Mouse (Mus musculus): ENCODE measurements at regions not wholly inside any gene's neighbourhood (a gene's known extent, or its start where the extent isn't known, plus 50 kb on each side); places are given as distances from the start of the nearest gene placed in this dataset.
A peak's percentile ranks its signal among the peaks of the same experiment; 100 is the strongest.
"Not testable (repeated sequence)": the region's sequence is repeated elsewhere in the genome, so short reads cannot be mapped to it uniquely, and the experiment has no call there.

- no peak for DNase-seq
These were observed 61.3 kb downstream of the Tmem17 start for GRCm38 (mm10) chr11:22573166-22573565.

- no peak for DNase-seq
These were observed 61.9 kb downstream of the Tmem17 start for GRCm38 (mm10) chr11:22573802-22574201.

GRCm38 (mm10) chr11:22574506-22574905 lies 62.6 kb downstream of the Tmem17 start:
- no peak for DNase-seq

DNA sequence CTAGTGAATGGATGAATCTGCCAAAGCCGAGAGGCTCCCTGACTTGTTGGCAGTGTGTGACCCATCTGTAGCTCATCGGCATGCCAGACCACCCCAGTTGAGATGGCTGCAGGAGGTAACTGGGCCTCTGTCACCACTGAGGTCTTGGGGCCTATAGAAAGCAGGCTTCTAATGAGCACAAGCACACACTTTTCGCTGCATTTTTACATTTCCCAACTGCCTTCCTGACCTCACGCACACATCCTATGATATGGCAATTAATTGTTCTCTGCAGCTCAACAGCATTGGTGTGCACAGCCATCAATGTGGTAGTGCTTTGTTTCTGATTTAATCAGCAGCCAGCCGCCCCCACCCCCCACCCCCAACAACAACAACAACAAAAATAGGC lies 72.2 kb downstream of the Tmem17 start:
- DNase-seq = no peak

DNA sequence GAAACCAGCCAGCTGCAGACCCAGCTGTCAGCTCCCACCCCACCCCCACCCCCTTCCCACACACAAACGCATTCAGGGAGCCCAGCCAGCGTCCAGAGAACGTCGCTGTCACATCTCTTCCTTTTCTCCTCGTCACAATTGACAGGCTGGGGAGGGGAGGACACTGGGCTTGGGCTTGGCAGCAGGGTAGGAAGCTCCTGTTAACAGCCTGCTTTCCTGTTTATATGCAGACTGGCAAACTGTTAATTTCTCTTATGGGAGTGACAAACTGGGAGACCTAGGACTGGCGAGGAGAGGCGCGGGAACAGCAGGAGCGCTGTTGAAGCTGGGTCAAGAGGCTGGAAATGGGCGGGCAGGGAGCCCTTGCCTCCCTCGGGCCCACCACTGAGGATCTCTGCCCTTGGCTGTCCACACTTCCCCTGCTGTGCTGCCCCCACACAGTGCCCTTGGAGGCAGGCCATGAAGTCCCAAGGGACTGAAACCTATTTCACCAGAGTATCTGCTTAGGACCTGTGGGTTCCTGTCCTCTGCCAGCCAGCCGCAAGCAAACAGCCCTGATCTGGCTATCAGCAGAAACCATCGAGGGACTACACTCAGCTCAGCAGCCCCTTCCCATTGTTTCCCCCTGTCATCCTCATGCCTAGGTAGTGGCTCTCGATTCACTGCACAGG lies 72.7 kb downstream of the Tmem17 start:
- DNase-seq = peak; percentile 70

DNA sequence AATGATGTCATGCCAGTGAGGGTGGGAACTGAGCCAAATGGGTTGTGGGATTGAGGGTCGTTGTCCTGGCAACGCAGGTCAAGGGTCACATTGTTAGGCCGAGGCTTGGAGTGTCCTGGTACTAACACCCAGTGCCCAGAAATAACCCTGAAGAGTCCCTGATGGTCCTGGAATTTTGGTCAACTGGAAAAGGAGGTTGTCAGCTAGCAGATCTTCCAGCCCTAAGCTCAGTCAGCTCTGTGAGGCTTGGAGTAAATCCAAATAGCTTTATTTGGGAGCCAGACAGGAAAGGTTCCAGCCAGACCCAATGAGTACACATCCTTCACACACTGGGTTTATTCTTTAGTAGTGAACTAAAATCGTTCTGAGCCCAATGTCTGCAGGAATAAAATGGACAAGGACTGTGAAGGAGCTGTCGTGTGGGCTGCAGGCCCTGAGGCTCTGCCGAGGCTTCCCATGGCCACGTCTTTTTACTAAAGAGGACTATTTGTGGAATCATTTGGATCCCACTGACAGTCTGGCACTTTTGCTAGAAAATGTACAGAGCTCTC lies 75.9 kb downstream of the Tmem17 start:
- peak; percentile 12 for DNase-seq

GRCm38 (mm10) chr11:22588546-22588945 lies 76.7 kb downstream of the Tmem17 start:
- no peak for DNase-seq

DNA sequence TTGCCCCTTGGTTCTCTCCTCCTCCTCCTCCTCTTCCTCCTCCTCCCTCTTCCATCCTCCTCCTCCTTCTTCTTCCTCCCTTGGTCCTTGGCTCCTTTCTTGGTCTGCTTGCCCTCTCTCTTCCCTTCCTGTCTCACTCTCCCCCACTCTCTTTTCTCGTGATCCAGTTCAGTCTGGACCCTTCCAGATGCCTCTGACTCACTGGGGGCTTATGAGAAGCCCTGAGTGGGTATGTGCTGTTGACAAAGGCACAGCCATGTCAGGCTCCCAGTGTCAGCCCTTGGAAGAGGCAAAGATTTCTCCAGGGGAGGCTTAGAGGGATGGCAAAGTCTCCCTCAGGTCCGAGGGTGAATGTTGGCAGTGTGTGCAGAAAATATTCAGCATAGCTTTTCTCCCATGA lies 78.0 kb downstream of the Tmem17 start:
- no peak for DNase-seq

DNA sequence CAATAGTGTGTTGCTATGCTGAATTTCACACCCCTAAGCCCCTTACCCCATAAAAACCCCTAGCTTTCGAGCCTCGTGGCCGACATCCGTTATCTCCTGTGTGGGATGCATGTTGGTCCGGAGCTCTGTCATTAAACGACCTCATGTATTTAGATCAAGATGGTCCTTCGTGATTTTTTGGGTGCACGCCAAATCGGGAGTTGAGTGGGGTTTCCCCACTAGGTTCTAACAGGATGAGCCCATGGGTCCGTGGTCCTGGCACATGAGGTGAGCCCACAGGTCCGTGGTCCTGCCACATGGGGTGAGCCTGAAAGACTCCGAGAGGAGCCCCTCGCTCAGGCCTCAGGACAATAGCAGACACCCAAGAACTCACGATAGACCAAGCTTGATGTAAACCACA lies 79.2 kb downstream of the Tmem17 start:
- not testable (repeated sequence) for DNase-seq

- no peak for DNase-seq
These were observed 80.8 kb downstream of the Tmem17 start for GRCm38 (mm10) chr11:22592706-22593105.

DNA sequence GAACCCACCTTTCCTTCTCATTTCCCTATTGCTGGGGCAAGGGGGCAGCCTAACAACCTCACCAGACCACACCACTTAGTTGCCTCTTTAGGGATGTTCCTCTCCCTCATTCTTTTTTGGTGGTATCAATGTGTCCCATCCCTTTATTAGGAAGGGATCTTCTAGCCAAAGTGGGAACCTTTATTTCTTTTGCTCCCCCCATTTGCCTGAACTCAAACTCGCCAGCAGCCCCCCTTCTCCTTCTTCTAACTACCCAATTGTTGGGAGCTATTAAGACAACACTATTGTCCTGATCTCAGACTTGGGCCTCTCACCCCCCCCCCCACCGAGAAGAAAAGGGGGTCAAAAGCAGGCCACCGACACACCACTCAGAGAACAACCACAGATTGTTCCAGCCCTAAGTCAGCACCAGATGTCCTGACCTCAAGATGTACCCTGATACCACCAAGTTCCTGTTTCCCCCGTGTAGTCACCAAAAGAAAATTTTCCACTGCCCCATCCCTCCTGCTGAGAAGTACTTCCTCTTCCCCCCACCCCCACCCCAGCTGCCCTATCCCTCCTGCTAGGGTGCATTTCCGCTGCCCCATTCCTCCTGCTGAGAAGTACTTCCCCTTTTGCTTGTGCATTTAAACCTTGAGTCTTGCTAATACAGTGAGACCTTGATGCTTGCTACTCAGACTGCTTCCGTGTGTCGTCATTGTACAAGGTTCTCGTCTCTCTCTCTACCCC lies 84.4 kb downstream of the Tmem17 start:
- DNase-seq = no peak

GRCm38 (mm10) chr11:22596805-22597149 lies 84.9 kb downstream of the Tmem17 start:
- no peak for DNase-seq

DNA sequence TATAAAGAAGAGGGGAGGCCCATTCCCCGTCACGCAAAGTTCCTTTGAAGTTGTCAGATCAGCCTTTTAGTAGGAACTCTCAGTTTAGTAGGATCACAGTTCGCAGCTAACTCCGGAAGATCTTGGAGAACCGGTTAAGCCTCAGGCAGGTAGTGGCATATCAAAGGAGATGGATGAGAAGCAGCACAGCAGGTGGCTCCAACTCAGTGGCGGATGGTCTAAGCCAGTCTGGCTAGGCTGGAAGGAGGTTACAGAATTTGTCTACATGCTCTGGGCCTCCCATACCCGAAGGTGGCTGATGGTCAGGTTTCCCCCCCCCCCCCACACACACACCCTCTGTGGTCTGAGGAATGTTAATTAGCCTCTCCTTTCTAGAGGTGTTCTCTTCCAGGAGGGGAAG lies 88.5 kb downstream of the Tmem17 start:
- DNase-seq = no peak

- no peak for DNase-seq
These were observed 90.1 kb downstream of the Tmem17 start for GRCm38 (mm10) chr11:22601977-22602376.

- DNase-seq = no peak
These were observed 90.7 kb downstream of the Tmem17 start for GRCm38 (mm10) chr11:22602610-22603009.

DNA sequence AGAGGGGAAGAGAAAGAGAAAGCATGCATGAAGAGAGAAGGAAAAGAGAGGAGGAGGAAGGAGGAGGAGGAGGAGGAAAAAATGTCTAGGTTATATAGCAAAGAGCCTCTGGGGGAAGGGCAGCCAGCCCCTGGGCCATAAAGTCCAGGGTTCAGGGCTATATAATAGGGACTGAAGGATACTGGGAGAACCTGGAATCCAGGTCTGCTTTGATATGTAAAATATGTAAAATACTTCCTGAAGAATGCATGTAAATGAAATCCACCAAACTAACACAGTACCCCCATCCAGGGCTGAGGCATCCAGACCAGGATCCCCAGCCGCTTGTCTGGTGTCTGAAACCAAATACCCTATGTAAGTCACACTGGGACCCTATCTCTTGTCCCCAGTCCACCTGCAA lies 91.5 kb downstream of the Tmem17 start:
- DNase-seq = no peak

DNA sequence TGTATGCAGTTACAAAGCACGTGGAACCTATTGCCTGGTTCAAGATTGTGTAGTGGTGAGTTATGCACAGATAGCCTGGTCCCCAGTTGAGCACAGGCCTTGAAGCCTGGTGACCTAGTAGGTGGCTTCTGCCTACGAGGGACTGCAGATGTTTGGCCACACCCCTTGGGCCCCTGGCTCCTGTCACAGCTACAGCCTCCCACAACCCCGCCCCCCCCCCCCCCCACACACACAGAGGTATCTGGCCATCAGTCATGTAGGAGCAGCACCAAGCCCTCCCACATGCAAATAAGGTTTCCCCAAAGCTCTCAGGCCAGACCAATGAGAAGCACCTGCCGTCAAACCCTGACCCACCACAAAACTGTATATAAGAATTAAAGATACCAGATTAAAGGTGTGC lies 94.5 kb downstream of the Tmem17 start:
- no peak for DNase-seq

DNA sequence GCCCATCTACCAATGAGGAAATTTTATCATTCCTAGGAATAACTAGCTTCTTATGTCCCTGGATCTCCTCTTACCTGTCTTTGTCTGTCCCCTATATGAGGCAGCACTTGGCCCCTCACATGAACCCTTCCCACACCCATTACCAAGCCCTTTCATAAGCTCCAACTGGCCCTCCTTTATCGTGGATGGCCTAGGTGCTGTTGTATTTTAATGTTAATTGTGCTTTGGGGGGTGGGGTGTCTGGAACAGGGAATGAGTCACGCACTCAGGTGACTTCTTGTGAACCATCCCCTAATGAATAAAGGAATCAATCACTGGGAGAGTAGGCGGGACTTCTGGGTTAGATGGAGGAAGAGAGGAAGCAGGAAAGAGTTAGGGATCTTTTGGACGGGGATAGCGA lies 95.8 kb downstream of the Tmem17 start:
- no peak for DNase-seq

- no peak for DNase-seq
These were observed 97.1 kb downstream of the Tmem17 start for GRCm38 (mm10) chr11:22608945-22609344.

DNA sequence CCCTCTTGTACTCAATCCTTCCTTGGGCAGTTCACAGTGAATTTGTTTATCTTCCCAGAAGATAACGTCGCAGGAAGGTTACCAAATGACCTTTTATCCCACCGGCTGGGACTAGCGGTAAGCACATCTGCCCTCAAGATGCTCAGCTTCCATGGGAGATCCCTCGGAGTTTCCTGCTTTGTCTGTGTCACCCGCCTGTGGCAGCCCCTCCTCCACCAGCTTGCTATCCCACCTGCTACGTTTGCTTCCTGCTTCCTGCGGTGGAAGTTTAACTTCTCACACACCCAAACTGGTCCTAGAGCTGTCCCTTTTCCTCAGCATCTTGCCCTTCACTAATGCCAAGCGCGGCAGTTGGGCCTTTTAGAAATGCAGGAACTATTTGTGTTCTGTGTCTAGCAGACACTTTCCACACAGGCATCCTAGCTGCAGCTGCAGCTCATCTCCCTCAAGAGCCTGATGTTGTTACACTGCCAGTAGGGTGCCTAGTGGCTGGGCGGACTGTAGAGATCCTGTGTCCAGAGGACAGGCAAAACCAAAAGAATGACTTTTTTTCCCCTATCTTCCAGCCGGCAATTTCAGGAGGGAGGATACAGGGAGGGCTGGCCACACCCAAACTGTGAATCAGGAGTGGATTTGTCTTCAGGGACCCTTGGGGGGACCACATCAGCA lies 98.7 kb downstream of the Tmem17 start:
- peak; percentile 13 for DNase-seq

DNA sequence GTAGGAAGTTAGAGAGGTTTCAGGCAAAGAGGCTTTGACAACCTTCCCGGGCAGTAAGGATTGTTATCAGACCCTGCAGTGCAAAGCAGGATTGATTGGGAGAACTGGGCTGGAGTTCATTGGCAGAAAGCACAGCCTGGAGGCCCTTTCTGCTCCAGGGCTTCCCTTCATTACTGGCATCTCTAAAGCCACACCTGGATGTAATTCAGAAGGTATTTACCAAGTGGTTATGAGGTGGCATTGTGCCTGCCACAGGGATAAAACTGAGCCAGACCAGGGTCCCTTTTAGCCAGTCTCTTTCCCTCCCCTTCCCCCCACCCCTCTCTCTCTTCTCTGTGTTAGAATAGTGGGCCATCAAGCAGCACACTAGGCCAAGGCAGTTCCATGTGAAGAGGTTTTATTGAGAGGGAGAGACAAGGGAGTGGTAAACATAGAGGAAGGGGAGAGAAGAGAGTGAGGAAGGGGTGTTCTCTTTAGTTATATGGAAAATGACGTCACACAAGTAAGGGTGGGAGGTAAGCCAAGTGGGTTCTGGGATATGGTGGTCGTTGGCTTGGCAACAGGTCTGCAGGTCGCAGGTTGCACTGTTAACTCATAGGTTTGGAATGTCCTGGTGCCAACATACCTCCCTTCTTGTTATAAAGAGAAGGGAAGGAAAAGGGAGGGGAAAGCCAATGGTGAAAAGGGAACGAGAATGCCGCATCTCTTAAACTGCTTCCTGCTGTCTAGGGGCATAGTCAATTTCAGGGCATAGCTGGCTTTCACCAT lies 99.4 kb downstream of the Tmem17 start:
- no peak for DNase-seq

DNA sequence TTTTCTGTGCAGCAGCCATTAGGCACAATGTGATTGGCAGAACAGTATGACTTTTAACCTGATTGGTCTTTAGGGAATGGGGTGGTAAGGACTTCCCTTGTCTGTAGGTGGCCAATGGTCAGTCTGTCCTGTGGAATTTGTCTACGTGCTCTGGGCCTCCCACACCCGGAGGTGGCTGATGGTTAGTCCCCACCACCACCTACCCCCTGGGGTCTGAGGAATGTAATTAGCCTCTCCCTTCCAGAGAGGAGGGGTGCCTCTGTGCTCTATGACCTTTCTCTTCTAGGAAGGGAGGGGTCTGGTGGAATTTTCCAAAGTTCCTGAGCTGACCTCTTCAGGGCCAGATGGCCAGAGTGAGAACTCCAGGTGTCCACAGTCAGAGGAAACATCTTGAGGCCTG lies 101.6 kb downstream of the Tmem17 start:
- no peak for DNase-seq

All from adrenal gland, postnatal 14 days (tissue).